Mouse (Mus musculus) MEL (cell line): Measurements from ENCODE around the gene Impdh1.

Source experiments
- CTCF ChIP-seq, 3 experiments: IDR thresholded peaks in 2 of 3; conservative IDR thresholded peaks in 1 of 3; 2 replicates each; pipeline ENCODE4 v1.5.1; 2011 to 2012; ENCODE audit warnings: low read length in 3 of 3, low read depth in 2 of 3, mild to moderate bottlenecking in 2 of 3, improper control_type of control experiment in 1 of 3, inconsistent platforms in 1 of 3, mixed read lengths in 1 of 3, moderate library complexity in 1 of 3; ENCODE audit not compliant: control insufficient read depth in 1 of 3, insufficient read depth in 1 of 3, poor library complexity in 1 of 3, severe bottlenecking in 1 of 3
- E2F4 ChIP-seq: IDR thresholded peaks from 2 replicates; pipeline ENCODE4 v1.6.1; 2011; ENCODE audit warnings: low read depth, low read length, improper control_type of control experiment, borderline replicate concordance
- EP300 ChIP-seq, 2 experiments: IDR thresholded peaks; 2 replicates each; pipeline ENCODE4 v1.6.1; 2011; ENCODE audit warnings: improper control_type of control experiment in 2 of 2, low read length in 2 of 2, low read depth in 1 of 2, mild to moderate bottlenecking in 1 of 2
- HCFC1 ChIP-seq: IDR thresholded peaks from 2 replicates; pipeline ENCODE4 v1.6.1; 2012; ENCODE audit warnings: low read depth, mild to moderate bottlenecking, inconsistent platforms, low read length, improper control_type of control experiment, moderate library complexity
- POLR2A ChIP-seq, 2 experiments: IDR thresholded peaks; 2 replicates each; pipeline ENCODE4 v1.6.1; 2011 to 2012; ENCODE audit warnings: low read length in 2 of 2, mild to moderate bottlenecking in 2 of 2, control low read depth in 1 of 2, improper control_type of control experiment in 1 of 2, low read depth in 1 of 2, moderate library complexity in 1 of 2; ENCODE audit not compliant: control insufficient read depth in 1 of 2, insufficient read depth in 1 of 2, poor library complexity in 1 of 2
- POLR2AphosphoS2 ChIP-seq: IDR thresholded peaks from 2 replicates; pipeline ENCODE4 v1.6.1; 2011; ENCODE audit warnings: low read length, improper control_type of control experiment
- ZC3H11A ChIP-seq: IDR thresholded peaks from 2 replicates; pipeline ENCODE4 v1.6.1; 2012; ENCODE audit warnings: low read depth, mild to moderate bottlenecking, inconsistent platforms, low read length, improper control_type of control experiment
- ZKSCAN1 ChIP-seq: IDR thresholded peaks from 2 replicates; pipeline ENCODE4 v1.6.1; 2012; ENCODE audit warnings: low read depth, mild to moderate bottlenecking, inconsistent platforms, low read length, improper control_type of control experiment, moderate library complexity

DNA sequence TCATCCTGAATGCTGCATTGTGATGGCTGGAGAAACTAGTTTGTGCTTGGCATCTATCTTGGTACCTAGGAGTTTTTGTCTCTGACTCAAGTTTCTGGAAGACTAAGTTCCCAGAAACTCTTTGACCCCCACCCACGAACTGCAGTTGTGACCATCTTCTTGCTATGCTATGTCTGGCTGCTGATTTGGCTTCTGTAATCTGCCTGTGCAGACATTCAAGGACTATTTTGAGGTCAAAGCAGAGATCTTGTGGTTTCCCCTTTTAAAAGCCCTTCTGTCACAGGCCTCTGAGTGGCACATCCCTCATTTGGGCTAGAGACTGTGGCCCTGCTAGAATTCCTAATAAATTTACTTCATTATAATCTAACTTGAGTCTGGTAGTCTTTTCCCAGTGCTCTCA lies 28.2 kb downstream of the Impdh1 start:
- TF ChIP-seq ZC3H11A (no peak), CTCF (IDR thresholded peaks at IDR 0.05 in 2 of 3, conservative IDR thresholded peaks at IDR 0.05 in 1 of 3; ENCODE audit: control insufficient read depth in 1 of 3, insufficient read depth in 1 of 3, low read depth in 2 of 3, low read length in 3 of 3, poor library complexity in 1 of 3, severe bottlenecking in 1 of 3) (no peak), POLR2A (IDR thresholded peaks at IDR 0.05; ENCODE audit: control insufficient read depth in 1 of 2, insufficient read depth in 1 of 2, low read depth in 1 of 2, low read length in 2 of 2, poor library complexity in 1 of 2) (no peak), EP300 (IDR thresholded peaks at IDR 0.05; ENCODE audit: low read depth in 1 of 2, low read length in 2 of 2) (peak in 1 of 2 experiments; percentile 39; a peak in 1 of 4 replicates), E2F4 (no peak), ZKSCAN1 (no peak), POLR2AphosphoS2 (no peak), HCFC1 (no peak)
